ENCODE assay signal across 11 mouse cellular contexts in the genomic region with DNA sequence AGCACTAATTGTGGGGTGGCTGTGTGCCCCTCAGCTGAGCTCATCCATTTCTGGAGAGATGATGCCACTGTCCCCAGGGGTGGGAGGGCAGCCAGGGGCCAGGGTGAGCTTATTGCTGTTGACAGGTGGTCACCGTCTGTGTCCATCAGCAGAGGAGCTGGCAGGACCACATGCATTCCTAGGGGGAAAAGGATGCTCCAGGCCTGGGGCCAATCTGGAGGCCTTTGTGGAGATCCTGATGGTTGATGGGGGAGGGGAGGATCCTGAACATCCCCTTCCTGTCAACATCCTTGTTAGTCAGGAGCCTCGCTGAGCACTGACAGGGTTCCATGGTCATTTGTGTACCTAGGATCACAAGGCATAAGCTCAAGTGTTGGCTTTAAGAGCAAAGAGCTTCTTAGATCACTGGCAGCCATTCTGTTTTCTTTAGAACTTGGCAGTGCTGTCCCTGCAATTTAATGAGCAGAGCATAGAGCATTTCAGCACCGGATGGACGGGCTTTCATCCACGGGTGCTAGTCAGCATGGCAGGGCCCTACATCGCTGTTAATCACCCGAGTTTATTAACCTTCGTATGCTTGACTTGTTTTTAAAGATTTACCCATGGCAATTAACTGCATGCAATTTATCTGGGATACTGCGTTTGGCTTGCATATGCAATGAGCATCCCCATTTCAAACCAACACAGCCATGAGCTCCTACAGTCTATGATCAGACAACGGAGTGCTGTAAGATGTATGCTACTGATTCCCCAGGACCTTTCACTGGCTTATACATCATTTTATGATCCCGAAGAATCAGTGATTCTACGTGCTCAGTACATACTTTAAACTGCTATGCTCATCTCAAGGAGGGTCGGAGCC. TPM values are rescaled to one million over a fixed set of nuclear protein-coding genes. Genes with fewer than 3 reads are reported as not detected.
A peak's percentile ranks its signal among the peaks of the same experiment; 100 is the strongest.
DNase-seq lines count a peak whose midpoint lies in the region; ATAC-seq and TF ChIP-seq lines count a peak whose summit lies in the region.
"Had no signal": no experiment of that assay in that cellular context is flagged by ENCODE, and none has a peak within 500 bp of the region (broad histone marks: within the 10 kb centered on the region; RNA-seq: fewer than 3 reads in every experiment).

No protein-coding gene starts in this region.

- ATAC-seq in midbrain, postnatal 0 days (ENCODE audit: low FRiP score), result 0 out of 2 replicates have a peak, but pooled peaks have one; percentile 34
- ATAC-seq in activated CD4-positive, CD25-positive, alpha-beta regulatory T cell, adult 4 months, result no peak

- H3K27ac ChIP-seq in layer of hippocampus, adult 2 months, result peak overlapping the region; percentile 76
- H3K27ac ChIP-seq in midbrain, postnatal 0 days (ENCODE audit: low read depth, low read length), result no peak overlapping the region; the same call in 1 of the 2 replicates

- H3K4me2 ChIP-seq in midbrain, postnatal 0 days (ENCODE audit: low read depth, low read length, poor library complexity, severe bottlenecking), result no peak overlapping the region

- no peaks in the 10 kb centered on the region for H3K9me3 ChIP-seq in midbrain, postnatal 0 days (ENCODE audit: low read length)
- H3K9me3 ChIP-seq: G1E had no signal

- DNase-seq in layer of hippocampus, adult 2 months (ENCODE audit: low spot score in 2 of 2), result no peak
- DNase-seq in layer of hippocampus, postnatal 36 days, result no peak
- DNase-seq in cerebellum, adult 8-10 months, result peak; percentile 95
- peak; percentile 27 for DNase-seq in gastrocnemius, adult 18-20 months (ENCODE audit: low spot score)
- DNase-seq in midbrain, postnatal 0 days (ENCODE audit: low spot score), result peak; percentile 84
- no peak for DNase-seq in adrenal gland, adult 2 months
- DNase-seq in ovary, postnatal 14 days (ENCODE audit: low spot score), result no peak

- H3K27me3 ChIP-seq in midbrain, postnatal 0 days (ENCODE audit: insufficient read depth, low read length), result no peaks in the 10 kb centered on the region

- H3K36me3 ChIP-seq in midbrain, postnatal 0 days (ENCODE audit: insufficient read depth, low read length), result peaks cover 11% of the 10 kb centered on the region
- H3K36me3 ChIP-seq: G1E had no signal

- no peak for TF ChIP-seq CTCF in layer of hippocampus, adult 2 months (conservative IDR thresholded peaks at IDR 0.05)
- TF ChIP-seq CTCF in midbrain, postnatal 0 days (IDR thresholded peaks at IDR 0.05), result no peak

- no peaks in the 10 kb centered on the region for H3K4me1 ChIP-seq in midbrain, postnatal 0 days (ENCODE audit: insufficient read depth, low read length)

- H3K9ac ChIP-seq in midbrain, postnatal 0 days (replicated peaks; ENCODE audit: low read length, poor library complexity, severe bottlenecking), result no peak overlapping the region

- 50% methylated on average over 13 of the region's 13 CpGs for WGBS in midbrain, postnatal 0 days

- H3K4me3 ChIP-seq in layer of hippocampus, adult 2 months, result no peak overlapping the region; the same call in 1 of the 2 replicates
- no peak overlapping the region for H3K4me3 ChIP-seq in midbrain, postnatal 0 days (ENCODE audit: low read depth, low read length)

RNA-seq across cellular contexts. Expression of gene Gm6525, which starts 26.9 kb away (rescaled TPM):
- total RNA-seq in layer of hippocampus, adult 2 months (2021), result not detected
- total RNA-seq in layer of hippocampus, postnatal 36 days (2021), result not detected
- total RNA-seq in gastrocnemius, adult 18-20 months (2021), result not detected
- 0.90 TPM in 1 of 2 replicates, not detected in the other for total RNA-seq in midbrain, postnatal 0 days (2014; rRNA removed)
- 1.0 and 2.2 TPM in 2 replicates for polyA plus RNA-seq in midbrain, postnatal 0 days (2015; fragmentation: Nextera tagmentation; extraction: Ambion mirVana)
- polyA plus RNA-seq in activated CD4-positive, CD25-positive, alpha-beta regulatory T cell, adult 4 months (2017; shearing (Covaris generic)), result not detected
- under 1 TPM in 1 of 2 experiments, not detected in 1; 0.84 TPM for total RNA-seq in adrenal gland, adult 2 months (2021)
- polyA plus RNA-seq in adrenal gland, adult 2 months (2012; rRNA removed), result not detected in 2 replicates
- polyA plus RNA-seq: G1E; gonadal fat pad, adult 2 months; spleen, adult 2 months had no signal

RNA-seq across cellular contexts. Expression of gene Mnd1, which starts 45.2 kb away (rescaled TPM):
- total RNA-seq in layer of hippocampus, adult 2 months (2021), result 1 to 10 TPM; 1.8 to 2.9 TPM
- total RNA-seq in layer of hippocampus, postnatal 36 days (2021), result 1 to 10 TPM; 2.3 to 3.1 TPM
- total RNA-seq in gastrocnemius, adult 18-20 months (2021), result 1 to 10 TPM in 1 of 2 experiments, under 1 TPM in 1; 0.80 to 1.2 TPM
- total RNA-seq in midbrain, postnatal 0 days (2014; rRNA removed), result 1.9 TPM in 1 of 2 replicates, not detected in the other
- 1.8 and 2.5 TPM in 2 replicates for polyA plus RNA-seq in midbrain, postnatal 0 days (2015; fragmentation: Nextera tagmentation; extraction: Ambion mirVana)
- polyA plus RNA-seq in activated CD4-positive, CD25-positive, alpha-beta regulatory T cell, adult 4 months (2017; shearing (Covaris generic)), result 1 to 10 TPM; 1.7 to 3.8 TPM
- 10 to 100 TPM in 1 of 2 experiments, 1 to 10 TPM in 1; 9.1 to 11.5 TPM for total RNA-seq in adrenal gland, adult 2 months (2021)
- polyA plus RNA-seq in adrenal gland, adult 2 months (2012; rRNA removed), result 0.20 TPM in 1 of 2 replicates, not detected in the other

Comparison
In these comparisons a context has a peak if more than half of its experiments do, and no peak if none do; other contexts are left out.
1. DNase-seq: peak in cerebellum, adult 8-10 months (single experiment), gastrocnemius, adult 18-20 months (single experiment) and midbrain, postnatal 0 days (single experiment); none in layer of hippocampus, adult 2 months (0 of 2), layer of hippocampus, postnatal 36 days (0 of 2), adrenal gland, adult 2 months (single experiment) and ovary, postnatal 14 days (single experiment).